Mouse (Mus musculus) heart, adult 8-10 months (tissue): ENCODE data around the gene Sec24c. TPM values are rescaled to one million over a fixed set of nuclear protein-coding genes. Genes with fewer than 3 reads are reported as not detected.

Experiments used
- DNase-seq: peaks from one replicate; pipeline ENCODE4 v3.0.0; 2022; ENCODE audit warnings: low spot score
- total RNA-seq, 4 experiments: library from RNA; stranded (reverse); gene quantifications; 2 replicates each; pipeline ENCODE4 v1.2.4; 2022

Gene Sec24c
- total RNA-seq, 4 experiments from 2014 or later = 97.9 to 110 (median 103) TPM

DNA sequence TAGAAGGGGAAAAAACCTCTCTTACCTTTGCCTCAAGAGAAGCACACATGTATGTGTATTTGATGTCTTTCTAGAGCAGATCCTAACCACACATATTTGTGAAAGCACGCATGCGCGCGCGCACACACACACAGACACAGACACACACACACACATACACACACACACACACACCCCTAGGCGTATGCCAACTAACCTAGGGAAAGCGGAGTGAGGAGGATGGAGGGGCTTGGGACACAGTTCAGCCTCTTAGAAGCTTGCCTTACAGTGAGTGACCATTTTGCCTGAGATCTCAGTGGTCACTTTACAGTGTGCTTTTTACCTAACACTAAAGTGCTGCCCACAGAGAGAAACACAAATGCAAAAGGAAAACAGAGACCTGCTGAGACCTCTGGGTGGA, 14.4 kb upstream of the Sec24c start:
- DNase-seq = no peak

DNA sequence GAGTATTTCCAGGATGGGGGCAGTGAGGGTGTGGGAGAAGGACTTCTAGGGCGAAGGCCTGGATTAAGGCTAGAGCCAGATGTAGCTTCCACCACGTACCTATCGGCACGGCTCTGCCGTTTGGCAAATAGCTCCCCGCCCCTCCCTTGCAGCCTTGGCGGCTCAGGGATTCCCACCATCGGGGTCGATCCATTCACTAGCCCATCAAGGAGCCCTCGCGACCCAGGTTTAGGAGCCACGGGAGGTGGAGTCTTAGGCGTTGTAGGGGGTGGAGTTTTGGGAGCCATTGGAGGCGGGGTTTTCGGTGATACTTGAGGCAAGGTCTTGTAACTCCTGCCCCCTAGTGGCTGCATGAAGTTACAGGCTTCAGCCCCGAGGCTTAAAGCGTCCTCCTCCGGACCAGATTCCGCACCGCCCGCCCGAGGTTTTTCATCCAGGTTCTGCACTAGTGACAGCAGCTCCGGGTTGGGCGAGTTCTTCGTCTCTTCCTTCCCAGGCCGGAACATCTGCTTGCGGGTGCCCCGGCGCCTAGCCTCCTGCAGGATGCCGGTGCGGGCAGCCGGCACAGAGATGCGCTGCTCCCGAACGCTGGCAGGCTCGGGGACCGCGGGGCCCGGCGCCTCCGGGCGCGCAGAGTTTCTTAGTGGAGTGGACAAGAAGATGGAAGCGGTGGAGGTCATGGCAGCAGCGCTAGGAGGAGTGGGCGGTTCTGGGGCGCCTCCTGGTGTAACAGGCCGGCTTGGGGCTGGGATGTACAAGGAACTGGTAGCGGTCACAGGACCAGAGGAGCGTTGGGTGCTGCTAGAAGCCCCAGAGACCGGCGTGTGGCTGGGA, 13.1 kb upstream of the Sec24c start:
- DNase-seq = peak; percentile 96

DNA sequence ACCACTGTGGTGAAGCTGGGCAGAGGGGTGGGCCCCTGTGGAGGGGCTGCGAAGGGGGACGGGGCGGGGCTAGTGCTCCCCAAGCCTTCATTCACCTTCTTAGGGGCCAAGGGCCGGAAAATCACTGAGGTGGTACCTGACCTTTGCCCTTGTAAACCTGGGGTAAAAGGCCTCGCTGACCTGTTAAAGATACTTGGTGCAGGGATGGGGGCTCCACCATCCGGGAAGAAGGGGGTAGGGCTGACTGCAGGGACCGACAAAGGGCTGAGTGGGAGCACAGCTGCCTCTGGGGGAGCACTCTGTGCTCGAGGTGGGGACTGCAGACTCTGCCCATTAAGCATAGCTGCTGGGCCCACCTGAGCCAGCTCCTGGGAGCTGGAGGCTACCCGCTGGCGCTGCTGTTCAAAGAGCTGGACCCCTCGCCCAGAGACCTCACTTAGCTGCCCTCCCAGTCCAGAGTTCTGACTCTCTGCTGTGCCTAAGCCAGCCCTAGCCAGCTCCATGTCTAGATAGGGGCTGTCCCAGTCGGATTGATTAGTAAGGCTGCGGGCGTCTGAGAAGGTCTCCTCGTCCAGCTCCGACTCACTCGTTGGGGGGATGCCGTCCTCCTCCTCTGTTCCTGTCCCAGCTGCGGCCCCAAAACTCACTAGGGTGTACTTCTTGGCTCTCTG, 12.3 kb upstream of the Sec24c start:
- DNase-seq = no peak

DNA sequence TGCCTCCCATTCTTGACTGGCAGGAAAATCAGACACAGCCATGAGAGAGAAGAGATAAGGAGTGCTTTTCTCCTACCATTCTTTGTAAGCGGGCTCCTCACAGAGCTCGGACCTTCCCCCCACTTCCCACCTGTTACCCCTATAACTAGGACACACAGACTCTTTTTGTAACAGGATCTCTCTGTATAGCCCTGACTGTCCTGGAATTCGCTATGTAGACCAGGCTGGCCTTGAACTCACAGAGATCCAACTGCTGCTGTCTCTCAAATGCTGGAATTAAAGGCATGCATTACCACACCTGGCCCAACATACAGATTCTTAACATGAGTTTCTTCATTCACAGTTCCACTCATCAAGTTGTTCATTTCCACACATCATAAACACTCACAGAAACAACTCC, 11.4 kb upstream of the Sec24c start:
- DNase-seq = no peak

DNA sequence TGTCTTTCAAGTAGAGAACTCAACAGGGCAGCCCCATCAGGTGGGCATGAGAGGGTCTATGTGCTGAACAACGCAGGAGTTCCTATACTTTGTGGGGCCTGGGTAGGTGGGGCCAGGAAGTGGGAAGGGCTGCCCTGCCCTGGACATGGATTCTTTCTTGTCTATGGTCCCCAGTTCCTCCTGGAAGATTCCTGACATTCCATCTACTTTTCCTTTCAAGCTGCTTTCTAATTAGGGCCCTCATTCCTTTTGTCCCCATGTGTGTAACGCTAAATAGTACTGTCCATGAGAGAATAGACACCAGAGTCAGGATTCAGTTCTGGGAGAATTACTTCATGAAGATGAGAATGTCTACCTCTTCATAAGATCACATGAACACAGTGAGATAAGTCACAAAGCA, 10.5 kb upstream of the Sec24c start:
- DNase-seq = no peak

DNA sequence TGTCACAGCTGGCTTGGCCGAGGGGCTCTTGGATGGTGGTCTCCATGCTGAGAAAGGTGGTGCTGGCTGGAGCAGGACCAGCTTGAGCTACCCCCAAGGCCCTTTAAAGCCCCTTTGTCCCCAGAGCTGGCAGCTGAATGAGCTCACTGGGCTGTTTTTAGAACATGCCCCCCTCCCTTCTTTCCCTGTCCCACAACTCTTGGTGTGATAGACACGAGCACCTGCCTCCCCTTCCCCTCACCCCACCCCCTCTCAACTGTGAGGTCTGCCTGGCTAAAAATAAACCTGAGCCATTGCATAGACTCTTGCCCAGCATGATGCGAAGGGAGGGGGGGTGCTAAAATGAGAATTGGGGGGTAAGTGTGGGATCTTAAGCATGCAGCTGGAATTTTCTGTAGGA, 9.7 kb upstream of the Sec24c start:
- DNase-seq = no peak

DNA sequence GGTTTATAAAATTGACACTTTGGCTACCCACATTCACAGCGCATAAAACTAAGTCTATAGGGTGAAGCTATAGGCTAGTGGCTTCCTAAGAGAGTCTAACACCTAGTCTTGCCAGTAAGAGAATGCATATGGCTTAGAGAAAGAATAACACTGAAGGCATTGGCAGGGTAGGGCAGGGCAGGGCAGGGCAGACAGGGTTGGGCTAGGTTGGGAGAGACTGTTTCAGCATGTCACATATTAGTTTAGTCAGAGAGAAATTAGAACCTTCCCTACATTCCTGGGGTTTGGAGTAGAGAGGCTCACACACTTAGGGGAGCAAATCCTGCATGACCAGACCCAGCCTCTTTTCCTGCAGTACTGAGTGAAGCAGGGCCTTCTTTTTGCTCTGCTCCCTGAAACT, 6.6 kb upstream of the Sec24c start:
- no peak for DNase-seq

DNA sequence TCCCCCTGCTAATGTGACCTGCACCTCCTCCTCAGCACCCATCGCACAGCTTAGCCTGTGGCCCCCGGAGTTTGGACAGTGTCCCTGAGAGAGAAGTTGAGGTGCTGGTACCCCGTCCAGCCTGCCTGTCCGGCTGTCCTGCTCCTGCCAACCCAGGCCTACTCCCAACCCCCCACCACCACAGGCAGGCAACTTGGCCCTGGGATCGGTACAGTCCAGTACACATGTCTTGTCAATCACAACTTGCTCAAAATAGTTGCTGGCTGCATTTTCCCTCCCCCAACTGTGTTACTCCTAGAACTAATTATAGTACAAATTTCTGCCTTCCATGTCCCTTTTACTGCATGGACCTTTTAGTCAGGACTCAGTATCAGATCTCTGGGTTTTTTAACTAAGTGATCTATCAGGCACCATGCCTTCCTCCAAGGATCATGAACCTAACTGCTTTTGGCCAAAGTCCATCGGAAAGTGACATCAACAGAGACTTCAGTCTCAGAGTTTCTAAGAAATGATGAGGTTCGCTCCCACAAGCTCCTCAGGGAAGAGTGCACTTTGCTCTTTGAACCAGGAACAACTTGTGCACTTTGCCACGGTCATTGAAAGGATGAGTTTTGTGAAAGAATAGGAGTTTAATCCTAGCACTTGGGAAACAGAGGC, 5.8 kb upstream of the Sec24c start, which contains the start of gene Synpo2l:
Gene Synpo2l, minus strand, starts transcription at position 201 of the 657 bp plus-strand sequence.
- DNase-seq = peak; percentile 69

DNA sequence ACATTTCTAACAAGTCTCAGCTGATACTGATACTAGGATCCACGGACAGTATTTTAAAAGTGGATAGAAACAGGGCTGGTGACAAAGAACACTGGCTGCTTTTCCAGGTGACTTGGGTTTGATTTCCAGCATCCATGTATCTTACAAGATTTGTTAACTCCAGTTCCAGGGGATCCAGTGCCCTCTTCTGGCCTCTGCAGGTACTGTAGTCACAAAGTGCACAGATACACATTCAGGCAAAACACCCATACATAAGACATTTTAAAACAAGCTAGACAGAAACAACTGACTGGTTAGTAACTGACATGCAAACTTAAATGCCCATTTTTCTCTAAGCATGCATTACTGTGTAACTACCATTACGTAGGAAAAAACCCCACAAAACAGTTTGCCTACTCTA, 1.1 kb upstream of the Sec24c start:
- no peak for DNase-seq

DNA sequence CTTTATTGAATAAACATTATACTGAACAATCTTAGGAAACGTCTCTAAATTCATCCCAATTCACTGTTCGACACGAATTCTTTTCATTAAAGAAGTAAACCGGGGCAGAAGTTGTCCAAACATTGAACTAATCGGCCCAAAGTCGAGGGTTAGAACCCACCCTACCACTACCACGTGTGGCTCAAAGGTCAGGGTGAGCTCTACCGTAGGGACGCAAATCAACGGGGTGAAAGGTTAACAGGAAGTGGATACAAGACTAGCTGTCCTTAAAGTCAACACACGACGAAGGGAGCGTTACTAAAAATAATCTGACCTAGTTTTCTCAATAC, 409 bp upstream of the Sec24c start:
- DNase-seq = no peak

DNA sequence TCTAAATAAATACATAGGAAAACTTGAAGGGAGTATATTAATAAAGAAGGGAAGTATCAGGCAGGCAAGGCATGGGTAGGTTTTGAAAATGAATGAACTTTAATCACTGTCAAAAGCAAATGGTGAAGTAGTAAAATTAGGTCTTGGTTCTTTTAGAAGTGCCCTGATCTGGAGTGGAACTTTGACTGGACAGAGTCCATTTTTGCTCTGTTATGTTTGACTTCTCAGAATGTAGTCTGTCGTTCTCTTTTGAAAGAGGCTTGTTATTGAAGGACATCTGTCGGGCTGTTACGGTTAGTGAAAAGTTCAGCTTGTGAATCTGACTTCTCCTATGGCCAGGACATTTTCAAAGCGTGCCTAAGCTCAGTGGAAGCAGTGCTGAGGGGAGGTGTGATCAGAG, 3.8 kb downstream of the Sec24c start:
- DNase-seq = no peak

DNA sequence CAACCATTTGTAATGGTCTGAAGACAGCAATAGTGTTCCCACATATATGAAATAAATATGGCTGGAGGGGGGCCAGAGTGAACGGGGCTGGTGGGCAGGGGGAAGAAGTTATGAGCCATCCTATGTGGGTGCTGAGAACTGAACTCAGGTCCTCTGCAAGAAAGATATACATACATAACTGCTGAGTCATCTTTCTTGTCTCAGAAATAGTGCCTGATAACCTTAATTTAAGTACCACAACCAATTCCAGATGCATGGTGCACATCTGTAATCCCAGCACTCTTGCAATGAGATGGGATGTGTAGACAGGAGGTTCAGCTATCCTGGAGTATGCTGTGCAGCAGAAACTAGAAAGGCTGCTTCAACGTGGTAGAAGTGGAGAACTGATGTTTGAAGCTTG, 7.6 kb downstream of the Sec24c start:
- DNase-seq = no peak

DNA sequence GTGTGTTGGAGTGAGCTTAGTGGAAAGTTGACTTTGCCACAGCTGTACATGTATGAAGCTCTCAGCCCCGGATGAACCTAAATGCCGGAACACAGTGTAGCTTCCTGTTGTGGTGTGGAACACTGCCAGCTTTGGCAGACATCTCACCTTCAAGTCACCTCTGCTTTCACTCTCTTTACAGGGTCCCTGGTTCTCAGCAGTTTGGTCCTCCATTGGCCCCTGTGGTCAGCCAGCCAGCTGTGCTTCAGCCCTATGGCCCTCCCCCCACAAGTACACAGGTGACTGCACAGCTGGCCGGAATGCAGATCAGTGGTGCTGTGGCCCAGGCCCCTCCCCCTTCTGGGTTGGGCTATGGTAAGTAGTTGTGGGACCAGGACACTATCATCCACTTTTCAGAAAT, 8.4 kb downstream of the Sec24c start:
- DNase-seq = no peak

DNA sequence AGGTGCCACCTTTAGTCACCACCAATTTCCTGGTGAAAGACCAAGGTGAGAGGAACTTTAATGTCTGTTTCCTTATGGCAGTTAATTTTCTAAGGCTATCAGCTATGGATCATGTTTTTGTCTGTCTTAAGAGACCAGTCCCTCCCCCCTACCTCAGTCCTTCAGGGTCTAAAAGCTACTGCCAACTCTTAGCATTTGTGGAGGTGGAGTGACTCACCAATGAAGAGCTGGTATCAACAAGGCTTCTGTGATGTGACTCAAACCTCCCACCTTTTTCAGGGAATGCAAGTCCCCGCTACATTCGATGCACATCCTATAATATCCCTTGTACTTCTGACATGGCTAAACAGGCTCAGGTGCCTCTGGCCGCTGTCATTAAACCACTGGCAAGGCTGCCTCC, 12.5 kb downstream of the Sec24c start:
- DNase-seq = no peak

DNA sequence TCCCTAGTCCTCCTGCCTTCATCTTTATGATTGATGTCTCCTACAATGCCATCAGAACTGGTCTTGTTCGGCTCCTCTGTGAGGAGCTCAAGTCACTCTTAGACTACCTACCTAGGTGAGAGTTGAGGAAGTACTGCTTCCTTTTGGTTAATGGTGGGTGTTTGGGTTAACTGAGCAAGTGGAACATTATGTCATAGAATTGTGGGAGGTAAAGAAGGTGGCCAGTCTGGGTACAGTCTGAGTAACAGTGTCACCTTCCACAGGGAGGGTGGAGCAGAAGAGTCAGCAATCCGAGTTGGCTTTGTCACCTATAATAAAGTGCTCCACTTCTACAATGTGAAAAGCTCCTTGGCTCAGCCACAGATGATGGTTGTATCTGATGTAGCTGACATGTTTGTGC, 14.9 kb downstream of the Sec24c start:
- DNase-seq = no peak

DNA sequence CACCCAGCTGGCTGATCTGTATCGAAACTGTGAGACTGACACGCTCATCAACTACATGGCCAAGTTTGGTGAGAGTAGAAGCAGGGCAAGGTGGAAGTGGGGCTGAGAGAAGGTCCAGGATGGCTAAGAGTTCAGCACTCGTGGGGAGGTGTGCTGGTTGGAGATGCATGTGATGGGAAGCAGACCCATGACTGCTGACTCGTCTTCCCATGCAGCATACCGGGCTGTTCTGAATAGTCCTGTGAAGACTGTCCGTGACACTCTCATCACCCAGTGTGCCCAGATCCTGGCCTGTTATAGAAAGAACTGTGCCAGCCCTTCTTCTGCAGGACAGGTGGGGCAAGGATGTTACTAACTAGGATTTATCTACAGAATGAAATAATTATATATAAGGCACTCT, 17.7 kb downstream of the Sec24c start:
- DNase-seq = no peak

DNA sequence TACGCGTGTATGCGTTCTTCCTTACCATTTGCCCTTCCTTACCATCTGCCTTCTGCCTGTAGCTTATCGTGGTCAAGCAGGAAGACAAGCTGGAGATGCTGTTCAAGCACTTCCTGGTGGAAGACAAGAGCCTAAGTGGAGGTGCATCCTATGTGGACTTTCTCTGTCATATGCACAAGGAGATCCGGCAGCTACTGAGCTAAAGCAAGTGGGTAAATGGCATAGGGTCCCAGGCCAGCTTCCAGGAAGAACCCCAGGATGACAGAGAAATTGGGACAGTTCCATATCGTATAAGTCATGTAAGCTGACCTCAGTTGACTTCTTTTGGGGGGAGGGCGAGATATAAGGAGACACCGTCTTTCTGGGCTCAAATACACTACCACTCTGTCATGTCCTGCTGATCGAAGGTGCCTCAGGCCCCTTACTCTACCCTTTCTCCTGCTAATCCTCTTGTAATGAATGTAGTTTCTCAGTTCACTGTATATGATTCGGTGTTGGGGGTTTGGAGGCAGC, 19.5 kb downstream of the Sec24c start:
- no peak for DNase-seq

DNA sequence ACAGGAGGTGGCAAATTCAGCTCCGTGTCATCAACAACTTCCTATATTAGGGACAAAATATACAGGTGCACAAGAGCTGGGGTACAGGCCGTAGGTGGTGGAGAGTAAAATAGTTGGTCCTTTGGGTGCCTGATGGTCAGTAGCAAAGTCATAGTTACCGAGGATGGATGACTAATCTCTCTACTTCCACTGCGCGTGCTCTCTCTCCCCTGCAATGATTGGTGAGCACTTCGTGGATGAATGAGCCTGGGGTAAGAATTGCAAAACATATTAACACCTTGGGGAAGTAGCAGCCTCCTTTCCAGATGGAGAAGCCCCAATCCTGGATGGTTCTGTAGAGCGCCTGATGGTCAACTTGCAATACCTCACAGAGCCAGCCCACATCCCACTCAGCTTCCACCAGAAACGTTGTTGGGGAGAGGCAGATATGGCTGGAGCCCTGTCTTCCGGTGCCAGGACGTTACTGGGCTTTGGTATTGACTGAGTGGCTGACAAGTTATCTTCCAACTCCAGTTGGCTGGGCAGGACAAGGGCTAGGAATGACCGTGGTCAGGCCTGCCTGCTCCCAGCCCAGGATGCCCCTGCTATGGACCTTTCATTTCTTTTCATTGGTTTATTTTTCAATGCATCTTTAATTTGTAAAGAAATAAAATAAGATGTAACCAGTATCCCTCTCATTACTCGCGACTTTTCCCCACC, 20.2 kb downstream of the Sec24c start:
- DNase-seq = no peak

DNA sequence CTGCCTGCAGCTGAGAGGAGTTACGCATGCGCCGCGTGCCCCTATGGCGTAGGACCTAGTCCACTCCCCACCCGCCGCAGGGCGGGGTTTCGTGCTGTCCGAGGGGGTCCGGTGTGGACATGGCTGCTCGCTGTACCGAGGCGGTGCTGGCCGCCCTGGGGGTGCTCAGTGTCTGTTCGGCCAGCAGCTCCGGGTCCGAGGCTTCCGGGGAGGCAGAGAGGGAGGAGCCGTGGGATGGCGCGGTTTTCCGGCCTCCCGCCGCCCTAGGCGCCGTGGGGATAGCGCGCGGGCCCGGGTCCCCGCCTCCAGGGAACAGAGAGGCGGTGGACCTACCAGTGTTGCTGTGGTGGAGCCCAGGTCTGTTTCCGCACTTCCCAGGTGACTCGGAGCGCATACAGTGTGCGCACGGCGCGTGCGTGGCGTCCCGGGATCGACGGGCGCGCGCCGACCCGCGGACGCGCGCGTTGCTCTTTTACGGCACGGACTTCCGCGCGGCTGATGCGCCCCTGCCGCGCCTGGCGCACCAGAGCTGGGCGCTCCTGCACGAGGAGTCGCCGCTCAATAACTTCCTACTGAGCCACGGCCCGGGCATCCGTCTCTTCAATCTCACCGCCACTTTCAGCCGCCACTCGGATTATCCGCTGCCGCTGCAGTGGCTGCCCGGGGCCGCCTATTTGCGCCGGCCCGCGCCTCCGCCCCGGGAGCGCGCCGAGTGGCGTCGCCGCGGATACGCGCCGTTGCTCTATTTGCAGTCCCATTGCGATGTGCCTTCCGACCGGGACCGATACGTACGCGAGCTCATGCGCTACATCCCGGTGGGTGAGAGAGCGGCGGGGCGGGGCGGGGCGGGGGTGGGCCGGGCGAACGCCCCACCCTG, 21.0 kb downstream of the Sec24c start, which contains the start of gene Fut11:
Gene Fut11, plus strand, starts transcription at position 85 of the 877 bp plus-strand sequence.
- DNase-seq = peak; percentile 87

DNA sequence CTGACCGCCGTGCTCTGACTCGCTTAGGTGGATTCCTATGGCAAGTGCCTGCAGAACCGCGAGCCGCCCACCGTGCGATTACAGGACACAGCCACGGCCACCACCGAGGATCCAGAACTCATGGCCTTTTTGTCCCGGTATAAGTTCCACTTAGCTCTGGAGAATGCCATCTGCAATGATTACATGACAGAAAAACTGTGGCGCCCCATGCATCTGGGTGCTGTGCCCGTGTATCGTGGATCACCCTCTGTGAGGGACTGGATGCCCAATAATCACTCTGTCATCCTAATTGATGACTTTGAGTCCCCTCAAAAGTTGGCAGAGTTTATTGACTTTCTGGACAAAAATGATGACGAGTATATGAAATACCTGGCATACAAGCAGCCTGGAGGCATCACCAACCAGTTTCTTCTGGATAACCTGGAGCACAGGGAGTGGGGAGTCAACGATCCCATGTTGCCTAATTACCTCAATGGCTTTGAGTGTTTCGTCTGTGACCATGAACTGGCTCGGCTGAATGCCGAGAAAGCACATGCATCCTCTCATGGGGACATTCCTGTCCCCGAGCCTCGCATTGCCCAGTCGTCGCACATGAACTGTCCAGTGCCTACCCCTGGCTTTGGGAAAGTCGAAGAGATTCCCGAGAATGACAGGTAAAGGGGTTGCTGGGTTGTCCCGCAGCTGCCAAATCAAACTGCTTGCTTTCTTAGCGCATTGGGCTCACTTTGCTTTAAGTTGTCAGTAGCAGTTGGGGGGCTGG, 21.8 kb downstream of the Sec24c start:
- DNase-seq = no peak
